Mouse (Mus musculus): ENCODE measurements around the gene Tmem11. TPM values are rescaled to one million over a fixed set of nuclear protein-coding genes. Genes with fewer than 3 reads are reported as not detected.

Tmem11 gene
- total and polyA plus RNA-seq, 3 experiments: 37.0 to 88.3 (median 62.2) TPM

DNA sequence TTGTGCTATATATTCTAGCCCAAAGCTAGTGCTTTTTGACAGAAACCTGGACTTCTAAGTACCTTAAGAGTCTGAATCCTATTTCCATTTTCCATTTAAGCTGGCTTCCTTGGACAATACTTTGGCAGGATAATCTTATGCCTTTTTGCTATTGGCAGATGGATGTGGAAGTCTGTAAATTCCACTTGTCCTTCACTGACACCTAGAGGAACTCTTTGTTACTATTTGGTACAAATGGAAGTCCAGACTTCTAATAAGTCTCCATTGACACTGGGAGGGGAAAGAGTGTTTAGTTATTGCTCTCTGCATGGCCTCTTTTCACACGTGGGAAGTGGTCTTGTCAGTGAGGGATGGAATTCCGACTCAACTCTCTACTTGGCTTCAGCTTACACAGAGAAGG lies 50.2 kb downstream of the Tmem11 start:
- DNase-seq: no peak

DNA sequence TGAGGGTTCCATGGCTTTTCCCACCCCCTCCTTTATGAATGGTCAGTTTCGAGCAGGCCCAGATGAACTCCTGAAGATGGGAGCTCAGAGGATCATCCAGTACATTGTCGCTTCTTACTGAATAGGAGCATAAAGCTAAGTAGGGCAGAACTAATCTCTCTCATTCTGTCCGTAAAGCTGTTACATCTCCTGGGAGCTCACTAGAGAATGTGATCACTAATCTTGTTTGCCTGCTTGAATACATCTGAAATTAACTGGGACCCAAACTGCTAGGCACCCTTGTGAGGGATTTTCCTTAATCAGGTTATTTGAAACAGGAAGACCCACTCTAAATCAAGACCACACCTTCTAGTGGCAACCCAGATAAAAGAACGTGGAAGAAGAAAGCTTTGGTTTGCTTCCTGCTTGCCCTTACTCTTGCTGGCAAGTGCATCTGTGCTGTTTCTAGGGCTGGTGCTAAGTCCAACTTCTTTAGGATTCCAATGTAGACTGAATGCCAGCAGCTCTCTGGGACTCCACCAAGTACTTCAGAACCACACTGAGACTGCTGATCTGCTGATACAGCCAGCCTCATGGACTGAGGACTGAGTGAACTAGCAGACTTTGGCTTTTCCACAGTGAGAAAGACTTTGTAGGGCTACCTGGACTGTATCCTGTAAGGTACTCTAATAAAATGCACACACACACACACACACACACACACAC lies 51.7 kb downstream of the Tmem11 start:
- DNase-seq: no peak

DNA sequence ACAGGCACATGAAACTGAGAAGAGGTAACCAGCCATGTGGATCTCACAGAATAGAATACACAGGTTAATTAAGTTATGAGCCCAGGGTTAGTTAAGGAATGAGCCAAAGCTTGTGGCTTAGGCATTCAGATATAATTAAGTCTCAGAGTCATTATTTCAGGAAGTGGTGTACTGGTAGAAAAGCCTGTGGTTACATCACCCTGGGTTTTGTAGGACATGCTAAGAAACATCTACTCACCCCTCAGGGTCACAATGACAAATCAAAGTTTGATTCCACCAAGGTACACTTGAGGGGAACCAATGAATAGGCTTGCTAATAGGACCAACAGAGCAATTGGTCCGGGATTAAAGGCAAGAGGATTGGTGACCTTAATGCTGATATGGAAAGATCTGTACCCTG lies 52.4 kb downstream of the Tmem11 start:
- DNase-seq: no peak

DNA sequence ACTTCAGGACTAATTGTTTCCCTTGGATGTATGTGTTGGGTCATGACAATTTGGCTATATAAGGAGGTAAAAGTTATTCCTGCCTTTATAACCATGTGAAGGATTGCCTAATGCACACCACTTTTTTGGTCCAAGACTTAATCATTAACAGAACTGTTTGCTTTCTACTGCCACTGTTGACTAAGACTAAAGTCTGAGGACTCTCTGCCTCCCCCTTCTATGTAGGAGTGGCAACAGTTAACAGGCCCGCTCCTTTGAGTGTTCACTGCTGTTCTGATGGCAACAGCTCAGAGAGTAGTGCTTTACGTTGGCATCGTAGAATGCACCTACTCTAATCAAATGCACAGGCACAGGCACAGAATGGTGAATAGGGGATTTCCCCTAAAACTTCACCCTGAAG lies 53.9 kb downstream of the Tmem11 start:
- no peak for DNase-seq

DNA sequence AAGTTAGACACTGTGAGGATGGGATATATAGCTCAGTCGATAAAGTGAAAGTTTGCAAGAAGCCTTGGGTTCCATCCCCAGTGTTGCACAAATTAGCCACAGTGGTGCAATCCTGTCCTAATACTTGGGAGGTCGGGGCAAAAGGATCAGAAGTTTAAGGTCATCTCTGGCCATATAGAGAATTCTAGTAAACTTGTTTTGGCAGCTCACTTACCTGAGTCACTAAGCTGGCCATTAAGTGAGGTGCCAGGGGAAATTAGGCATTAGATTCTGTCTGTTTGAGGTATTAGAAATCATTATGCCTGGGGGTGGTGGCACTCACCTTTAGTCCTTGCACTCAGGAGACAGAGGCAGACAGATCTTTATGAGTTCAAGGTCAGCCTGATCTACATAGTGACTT lies 55.3 kb downstream of the Tmem11 start:
- DNase-seq: no peak

DNA sequence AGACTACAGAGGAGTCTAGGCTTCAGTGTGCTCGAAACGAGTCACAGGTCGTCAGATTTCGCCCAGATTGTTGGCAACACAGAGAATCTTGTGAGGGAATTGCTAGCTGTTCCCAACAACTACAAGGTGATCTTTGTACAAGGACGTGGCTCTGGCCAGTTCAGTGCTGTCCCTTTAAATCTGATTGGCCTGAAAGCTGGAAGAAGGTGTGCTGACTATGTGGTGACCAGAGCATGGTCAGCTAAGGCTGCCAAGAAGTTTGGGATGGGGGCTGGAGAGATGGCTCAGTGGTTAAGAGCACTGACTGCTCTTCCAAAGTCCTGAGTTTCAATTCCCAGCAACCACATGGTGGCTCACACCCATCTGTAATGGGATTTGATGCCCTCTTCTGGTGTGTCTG lies 62.7 kb downstream of the Tmem11 start:
- no peak for DNase-seq

Other genes with a start within 250 kb of the Tmem11 start
- gene Llgl1, start 179.5 kb downstream of the Tmem11 start, total RNA-seq (2021): 10 to 100 TPM; 19.5 to 26.5 TPM
- gene Llgl1, start 179.5 kb downstream of the Tmem11 start, polyA plus RNA-seq (2012; rRNA removed): 59.4 and 62.5 TPM in 2 replicates
- 100 to 1,000 TPM; 149 to 186 TPM for gene Flii, start 152.0 kb downstream of the Tmem11 start, total RNA-seq (2021)
- gene Flii, start 152.0 kb downstream of the Tmem11 start, polyA plus RNA-seq (2012; rRNA removed): 271 and 327 TPM in 2 replicates
- gene Mief2, start 150.9 kb downstream of the Tmem11 start, total RNA-seq (2021): 10 to 100 TPM; 26.0 to 41.6 TPM
- 47.2 and 50.1 TPM in 2 replicates for gene Mief2, start 150.9 kb downstream of the Tmem11 start, polyA plus RNA-seq (2012; rRNA removed)
- gene Top3a, start 101.9 kb downstream of the Tmem11 start, total RNA-seq (2021): 10 to 100 TPM in 1 of 2 experiments, 1 to 10 TPM in 1; 6.7 to 10.7 TPM
- gene Top3a, start 101.9 kb downstream of the Tmem11 start, polyA plus RNA-seq (2012; rRNA removed): 5.8 and 6.1 TPM in 2 replicates
- gene Smcr8, start 101.7 kb downstream of the Tmem11 start, total RNA-seq (2021): 10 to 100 TPM; 19.7 to 33.3 TPM
- gene Smcr8, start 101.7 kb downstream of the Tmem11 start, polyA plus RNA-seq (2012; rRNA removed): 6.4 and 8.6 TPM in 2 replicates
- gene Shmt1, start 67.6 kb downstream of the Tmem11 start, total RNA-seq (2021): 10 to 100 TPM; 38.7 to 82.4 TPM
- 27.7 and 43.5 TPM in 2 replicates for gene Shmt1, start 67.6 kb downstream of the Tmem11 start, polyA plus RNA-seq (2012; rRNA removed)
- gene Dhrs7b, start 48.6 kb downstream of the Tmem11 start, total RNA-seq (2021): 10 to 100 TPM; 36.9 to 53.7 TPM
- 13.2 and 16.0 TPM in 2 replicates for gene Dhrs7b, start 48.6 kb downstream of the Tmem11 start, polyA plus RNA-seq (2012; rRNA removed)
- gene Natd1, start 35.5 kb upstream of the Tmem11 start, total RNA-seq (2021): 10 to 100 TPM; 17.7 to 20.1 TPM
- gene Natd1, start 35.5 kb upstream of the Tmem11 start, polyA plus RNA-seq (2012; rRNA removed): 38.3 and 40.9 TPM in 2 replicates
- 100 to 1,000 TPM in 1 of 2 experiments, 10 to 100 TPM in 1; 91.3 to 101 TPM for gene Map2k3, start 52.8 kb upstream of the Tmem11 start, total RNA-seq (2021)
- 110 and 145 TPM in 2 replicates for gene Map2k3, start 52.8 kb upstream of the Tmem11 start, polyA plus RNA-seq (2012; rRNA removed)
- gene Kcnj12, start 143.3 kb upstream of the Tmem11 start, total RNA-seq (2021): 1 to 10 TPM; 1.5 to 3.1 TPM
- 5.0 and 5.1 TPM in 2 replicates for gene Kcnj12, start 143.3 kb upstream of the Tmem11 start, polyA plus RNA-seq (2012; rRNA removed)
- gene Tnfrsf13b, start 247.5 kb upstream of the Tmem11 start, total RNA-seq (2021): under 1 TPM; 0.40 to 0.83 TPM
- 3.5 and 4.5 TPM in 2 replicates for gene Tnfrsf13b, start 247.5 kb upstream of the Tmem11 start, polyA plus RNA-seq (2012; rRNA removed)